Mouse (Mus musculus) colon, adult 2 months (tissue): ENCODE results near the gene Esr2. TPM values are rescaled to one million over a fixed set of nuclear protein-coding genes. Genes with fewer than 3 reads are reported as not detected.

Experiments
- polyA plus RNA-seq: library from polyadenylated mRNA; depleted of rRNA; stranded (reverse); fragments of >200 nt; gene quantifications from 2 replicates; pipeline ENCODE4 v1.2.3, GENCODE M21; 2012; rRNA removed

Gene Esr2
- 0.69 and 0.82 TPM in 2 replicates for polyA plus RNA-seq

GRCm38 (mm10) chr12:76177000-76177863, at the start of gene Esr2:
Gene Esr2, minus strand, starts transcription at chr12:76177259.

Other genes starting within 250 kb of the Esr2 start
- gene Tex21, start 69.5 kb upstream of the Esr2 start, polyA plus RNA-seq: not detected in 2 replicates
- 18.7 and 20.0 TPM in 2 replicates for gene Mthfd1, start 78.0 kb upstream of the Esr2 start, polyA plus RNA-seq
- gene Akap5, start 147.6 kb upstream of the Esr2 start, polyA plus RNA-seq: 0.07 and 0.09 TPM in 2 replicates
- gene Zbtb25, start 192.3 kb upstream of the Esr2 start, polyA plus RNA-seq: 2.3 and 3.3 TPM in 2 replicates
- 1.4 and 1.7 TPM in 2 replicates for gene Zbtb1, start 193.0 kb upstream of the Esr2 start, polyA plus RNA-seq
- gene Hspa2, start 226.9 kb upstream of the Esr2 start, polyA plus RNA-seq: 13.8 and 14.8 TPM in 2 replicates
- not detected in 2 replicates for gene Ppp1r36, start 240.3 kb upstream of the Esr2 start, polyA plus RNA-seq